Mouse (Mus musculus) megakaryocyte-erythroid progenitor cell, adult 5 weeks (primary cell): ENCODE measurements around the gene Gpd2. TPM values are rescaled to one million over a fixed set of nuclear protein-coding genes. Genes with fewer than 3 reads are reported as not detected.

Experiments used
- polyA plus RNA-seq: library from polyadenylated mRNA; stranded (reverse); fragments of >175 nt; gene quantifications from 2 replicates; pipeline ENCODE4 v1.2.3, GENCODE M21; 2012

Gpd2 gene
- 5.0 and 5.1 TPM in 2 replicates for polyA plus RNA-seq

DNA sequence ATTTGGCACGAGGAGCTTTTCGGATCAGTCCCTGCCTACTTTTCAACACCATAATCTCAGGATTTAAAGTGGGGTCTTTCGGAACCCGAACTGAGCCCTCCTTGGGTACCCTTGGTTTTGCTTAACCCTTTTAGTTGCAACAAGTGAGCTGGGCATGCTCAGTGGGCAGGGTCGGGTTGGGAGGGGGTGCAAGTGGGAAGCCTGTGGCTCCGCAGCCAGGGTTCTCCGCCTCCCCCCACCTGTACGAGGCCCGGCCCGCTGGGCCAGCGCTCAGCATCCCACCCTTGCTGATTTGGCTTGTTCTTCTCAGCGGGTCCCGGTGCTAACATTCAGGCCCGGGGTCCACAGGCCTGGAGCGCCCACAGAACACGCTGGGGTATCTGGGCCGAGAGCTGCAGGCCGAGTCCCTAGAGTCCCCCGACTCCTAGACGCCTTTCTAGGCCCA is at the start of gene Gpd2:
Gene Gpd2 (plus strand): TSS at position 161 of the 445 bp plus-strand sequence.

Other genes starting within 250 kb of the Gpd2 start
- gene Nr4a2, start 113.6 kb upstream of the Gpd2 start, polyA plus RNA-seq: 12.4 and 20.8 TPM in 2 replicates